Mouse (Mus musculus): Measurements from ENCODE around the gene Cenps.
"Not testable (repeated sequence)": the region's sequence is repeated elsewhere in the genome, so short reads cannot be mapped to it uniquely, and the experiment has no call there.

Gene Cenps

DNA sequence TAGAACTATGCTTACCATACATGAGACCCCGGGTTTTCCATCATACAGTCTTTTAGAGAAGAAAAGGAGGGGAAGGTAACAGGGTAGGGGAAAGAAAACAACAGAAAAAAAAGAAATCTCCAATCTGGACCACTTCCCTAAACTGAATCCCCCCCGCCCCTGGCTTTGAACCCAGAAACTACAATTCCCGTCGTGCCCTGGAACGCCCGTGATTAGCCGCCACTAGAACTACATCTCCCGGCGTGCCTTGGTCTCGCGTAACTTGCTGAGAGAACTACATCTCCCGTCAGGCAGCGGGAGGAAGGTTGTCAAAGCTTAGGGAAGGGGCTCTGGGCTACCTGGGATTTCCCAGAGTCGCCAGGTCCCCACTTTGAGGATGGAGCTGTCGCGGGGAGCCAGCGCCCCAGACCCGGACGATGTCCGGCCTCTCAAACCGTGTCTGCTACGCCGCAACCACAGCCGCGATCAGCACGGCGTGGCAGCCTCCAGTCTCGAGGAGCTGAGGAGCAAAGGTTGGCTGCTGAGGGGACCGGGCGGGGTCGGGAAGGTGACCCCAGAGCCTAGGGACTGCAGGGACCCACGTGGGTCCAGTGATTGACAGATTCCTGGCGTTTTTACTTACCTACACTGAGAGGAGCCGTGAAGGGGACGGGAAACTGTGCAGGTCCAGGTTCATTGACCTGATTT is 33.4 kb downstream of the Cenps start, which contains the start of gene Dffa:
Dffa (plus strand) TSS at position 272 of the 687 bp plus-strand sequence.
- DNase-seq: peak; percentile 93

DNA sequence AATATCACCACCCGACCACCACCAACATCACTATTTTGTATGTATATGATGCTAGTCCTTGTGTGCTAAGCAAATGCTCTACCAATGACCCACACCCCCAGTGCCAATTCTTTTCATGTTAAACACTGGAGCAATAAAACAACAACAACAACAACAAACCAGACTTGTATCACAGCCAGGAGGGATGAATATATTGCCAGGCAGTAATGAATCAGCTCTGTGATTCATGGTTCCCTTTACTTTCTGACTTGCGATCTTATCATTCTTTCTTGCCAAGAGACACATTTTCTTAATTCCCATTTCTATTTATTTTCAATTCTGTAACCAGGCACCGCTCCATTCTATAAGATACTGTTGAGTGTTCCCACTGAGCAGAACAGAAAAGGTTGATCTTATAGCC is 36.0 kb downstream of the Cenps start:
- no peak for DNase-seq

DNA sequence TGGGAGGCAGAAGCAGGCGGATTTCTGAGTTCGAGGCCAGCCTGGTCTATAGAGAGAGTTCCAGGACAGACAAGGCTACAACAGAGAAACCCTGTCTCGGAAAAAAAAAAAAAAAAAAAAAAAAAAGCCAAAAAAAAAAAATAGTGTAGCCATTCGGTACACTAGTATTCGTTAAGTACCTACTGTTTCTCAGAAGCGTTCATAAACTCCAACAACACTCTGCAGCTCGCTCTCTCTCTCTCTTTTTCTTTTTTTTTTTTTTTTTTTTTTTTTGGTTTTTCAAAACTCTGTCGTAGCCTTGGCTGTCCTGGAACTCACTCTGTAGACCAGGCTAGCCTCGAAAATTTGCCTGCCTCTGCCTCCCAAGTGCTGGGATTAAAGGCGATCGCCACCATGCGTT is 37.0 kb downstream of the Cenps start:
- DNase-seq: not testable (repeated sequence)

DNA sequence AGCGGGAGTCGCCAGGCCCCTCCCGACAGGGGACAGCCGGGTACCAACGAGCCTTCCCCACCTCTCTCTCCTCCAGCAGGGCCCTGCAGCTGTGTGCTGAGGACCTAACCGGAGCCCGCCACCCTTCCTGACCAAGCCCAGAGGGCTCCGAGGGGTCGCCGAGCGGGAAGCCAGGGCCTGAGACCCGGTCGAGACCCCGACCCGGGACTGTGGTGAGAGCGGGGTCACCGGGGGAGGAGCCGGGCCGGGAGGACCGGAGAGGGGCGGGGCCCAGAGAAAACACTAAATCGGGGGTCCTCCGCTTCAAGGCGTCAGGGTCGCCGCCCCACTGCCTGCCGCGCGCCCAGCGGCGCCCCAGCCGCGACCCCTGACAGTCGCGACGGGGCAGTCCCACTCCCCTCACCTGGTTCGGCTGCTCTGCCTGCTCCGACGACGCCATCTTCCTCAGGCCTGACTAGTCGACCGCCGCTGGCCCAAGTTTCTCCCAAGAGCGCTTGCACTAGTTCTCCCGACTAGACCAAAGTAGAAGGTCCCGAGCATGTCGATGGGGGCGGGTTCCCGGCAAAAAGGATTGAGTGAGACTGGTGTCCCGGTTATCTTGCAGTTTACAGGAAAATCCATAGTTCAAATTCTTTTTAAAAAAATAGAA is 37.9 kb downstream of the Cenps start, which contains the start of gene Pex14:
Pex14 (minus strand) TSS at position 508 of the 649 bp plus-strand sequence.
- peak; percentile 91 for DNase-seq

DNA sequence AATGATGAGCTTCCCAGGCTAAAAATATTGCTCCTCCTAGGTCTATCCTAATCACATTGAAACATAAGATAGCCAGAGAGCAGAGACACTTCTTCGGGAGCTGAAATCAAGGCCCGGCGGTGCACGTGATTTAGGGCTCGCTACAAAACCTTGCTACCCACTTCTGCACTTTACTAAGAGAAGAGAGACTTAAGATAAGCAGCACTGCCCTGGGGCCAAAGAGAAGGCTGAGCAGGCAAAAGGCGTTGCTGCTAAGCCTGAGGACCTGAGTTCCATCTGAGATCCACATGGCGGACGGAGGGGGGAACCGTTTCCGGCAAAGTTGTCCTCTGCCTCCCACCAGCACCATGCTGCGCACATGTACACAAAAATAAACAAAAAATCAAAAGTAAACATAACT is 38.9 kb downstream of the Cenps start:
- DNase-seq: no peak

DNA sequence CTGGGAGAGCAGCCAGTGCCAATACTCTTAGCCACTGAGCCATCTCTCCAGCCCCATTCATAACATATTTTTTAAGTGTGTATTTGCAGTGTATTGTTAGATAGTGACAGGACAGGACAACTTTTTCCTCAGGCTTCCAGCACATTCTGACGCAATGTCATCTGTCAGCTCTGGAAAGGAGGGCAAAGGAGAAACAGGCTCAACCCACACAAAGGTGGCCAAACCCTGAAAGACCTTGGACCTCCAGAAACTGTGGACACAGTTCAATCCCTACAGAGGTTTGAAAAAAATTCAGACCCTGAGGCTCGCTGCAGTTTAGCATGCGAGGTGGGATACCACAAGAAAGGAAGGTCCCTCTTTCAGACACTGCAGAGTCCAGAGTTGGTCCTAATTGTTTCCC is 39.5 kb downstream of the Cenps start:
- DNase-seq: no peak

DNA sequence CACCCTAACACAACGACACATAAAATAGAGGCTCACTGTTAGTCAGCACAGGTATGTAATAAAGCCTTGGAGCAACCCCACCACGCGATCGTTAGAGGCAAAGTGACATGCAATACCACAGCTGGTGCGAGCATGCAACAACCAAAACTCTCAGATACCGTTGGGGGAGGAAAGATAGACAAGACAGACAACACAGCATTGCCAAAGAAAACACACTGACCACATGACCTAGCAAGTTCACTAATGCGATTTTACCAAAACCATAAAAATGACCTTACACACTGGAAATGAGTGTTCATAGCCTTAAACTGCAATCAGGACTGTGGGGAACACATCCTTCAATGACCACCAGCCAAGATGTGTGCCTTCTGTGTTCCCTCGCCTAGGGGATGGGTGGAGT is 46.1 kb downstream of the Cenps start:
- no peak for DNase-seq

DNA sequence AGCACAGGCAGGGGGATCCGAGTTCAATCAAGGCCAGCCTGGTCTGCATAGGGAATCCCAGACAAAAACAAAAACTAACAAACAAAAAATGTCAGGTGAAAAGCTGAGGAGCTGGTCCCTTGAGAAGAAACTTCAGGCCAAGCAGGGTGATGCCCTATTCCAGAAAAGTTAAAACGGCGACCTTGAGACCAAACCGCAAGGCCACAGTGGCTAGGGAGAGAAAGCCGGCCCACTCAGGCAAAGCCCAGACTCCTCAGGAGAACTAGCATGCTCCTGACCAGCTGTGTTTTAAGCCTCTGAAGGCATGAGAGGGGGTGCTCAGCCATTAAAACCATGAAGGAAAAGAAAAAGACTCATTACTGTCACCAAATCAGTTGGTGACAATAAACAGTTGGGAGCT is 52.0 kb downstream of the Cenps start:
- no peak for DNase-seq

DNA sequence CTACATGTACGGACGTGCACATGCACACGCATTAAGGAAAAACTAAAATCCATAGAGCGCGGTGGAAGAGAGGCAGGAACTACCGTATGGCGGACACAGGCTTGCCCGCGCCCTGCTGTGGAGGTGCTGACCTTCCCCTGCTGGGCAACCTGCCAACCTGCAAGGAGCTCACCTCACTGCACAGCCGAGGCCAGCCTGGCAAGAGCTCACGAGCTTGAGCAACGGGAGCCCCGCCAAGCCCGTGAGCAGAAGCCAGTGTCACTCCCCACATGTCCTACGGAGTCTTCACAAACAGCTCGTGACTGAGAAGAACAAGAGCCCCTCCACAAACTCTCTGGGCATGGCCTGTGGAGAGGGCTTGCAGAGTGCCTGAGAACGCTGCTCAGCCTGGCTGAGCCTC is 55.9 kb downstream of the Cenps start:
- peak; percentile 92 for DNase-seq

DNA sequence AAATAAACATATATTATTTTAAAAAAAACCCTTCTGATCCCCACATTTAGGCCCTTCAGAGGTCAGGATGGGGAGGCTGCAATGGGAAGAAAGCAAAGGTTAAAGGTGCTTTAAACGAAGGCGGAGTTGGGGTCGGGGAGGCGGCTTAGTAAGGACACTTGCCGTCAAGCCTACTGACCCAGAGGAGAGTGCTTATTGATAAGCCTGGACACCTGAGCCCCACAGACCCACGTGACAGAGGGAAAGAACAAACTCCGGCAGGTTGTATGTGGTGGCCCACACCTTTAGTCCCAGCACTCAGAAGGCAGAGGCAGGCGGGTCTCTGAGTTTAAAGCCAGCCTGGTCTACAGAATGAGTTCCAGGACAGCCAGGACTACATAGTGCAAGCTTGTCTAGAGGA is 57.3 kb downstream of the Cenps start:
- no peak for DNase-seq

DNA sequence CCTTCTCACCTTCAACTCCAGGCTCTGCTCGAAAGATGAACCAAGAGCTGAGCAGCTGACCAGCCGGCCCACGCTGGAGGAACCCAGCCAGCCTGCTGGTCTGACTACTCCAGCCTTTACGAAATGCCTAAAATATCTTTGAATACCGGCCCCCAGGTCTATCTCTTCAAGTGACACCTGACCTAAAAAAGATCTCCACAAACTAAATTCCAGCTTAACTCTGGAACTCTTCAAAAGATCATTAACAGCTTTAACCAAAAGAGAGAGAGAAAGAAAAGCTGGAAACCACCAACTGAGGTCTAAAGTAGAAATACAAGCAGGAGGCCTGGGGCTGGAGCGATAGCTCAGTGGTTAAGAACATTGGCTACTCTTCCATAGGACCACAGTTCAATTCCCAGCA is 57.8 kb downstream of the Cenps start:
- no peak for DNase-seq

DNA sequence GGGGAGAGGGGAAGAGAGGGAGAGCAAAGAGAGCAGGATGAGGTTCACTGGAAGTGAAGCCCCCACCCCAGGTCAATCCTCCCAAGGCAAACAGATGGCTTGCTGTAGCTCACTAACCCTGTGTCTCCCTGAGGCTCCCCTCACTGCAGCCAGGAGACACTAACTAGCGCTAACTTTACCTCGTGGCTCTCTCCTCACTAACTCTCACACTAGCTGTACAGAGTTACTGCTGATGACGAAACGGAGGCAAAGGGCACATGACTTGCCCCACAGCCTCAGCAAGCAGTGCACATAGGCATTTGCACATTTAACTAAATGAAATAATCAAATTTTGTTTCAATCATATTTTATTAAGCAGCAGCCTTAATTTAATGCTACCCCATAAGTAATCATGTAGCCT is 59.2 kb downstream of the Cenps start:
- peak; percentile 40 for DNase-seq

Measured in kidney, adult 11 months (tissue).